Mouse (Mus musculus): ENCODE measurements around the gene Thbs2. TPM values are rescaled to one million over a fixed set of nuclear protein-coding genes. Genes with fewer than 3 reads are reported as not detected.

The Thbs2 gene
- polyA plus RNA-seq, 1 experiment from 2014 or later = 2.7 TPM

- Histone ChIP-seq H3K4me1 (ENCODE audit: control insufficient read depth, insufficient read depth, low read length) (no peaks in the 10 kb centered on the region), H3K4me3 (ENCODE audit: low read depth, low read length) (no peak overlapping the region), H3K27me3 (ENCODE audit: control insufficient read depth, insufficient read depth, low read length) (no peaks in the 10 kb centered on the region), H3K27ac (ENCODE audit: low read depth, low read length) (no peak overlapping the region), H3K9ac (ENCODE audit: low read depth, low read length) (no peak overlapping the region), H3K4me2 (no peak overlapping the region), H3K36me3 (ENCODE audit: control insufficient read depth, insufficient read depth, low read length) (no peaks in the 10 kb centered on the region), H3K9me3 (replicated peaks; ENCODE audit: control insufficient read depth, low read length) (no peaks in the 10 kb centered on the region)
- 65% methylated on average over 2 of the region's 2 CpGs for WGBS (ENCODE audit: insufficient replicate concordance)
- ATAC-seq (replicated peaks; ENCODE audit: insufficient number of reproducible peaks, low FRiP score, low TSS enrichment) = no peak
Measured at GRCm38 (mm10) chr17:14666451-14666850, 27.6 kb downstream of the Thbs2 start.

DNA sequence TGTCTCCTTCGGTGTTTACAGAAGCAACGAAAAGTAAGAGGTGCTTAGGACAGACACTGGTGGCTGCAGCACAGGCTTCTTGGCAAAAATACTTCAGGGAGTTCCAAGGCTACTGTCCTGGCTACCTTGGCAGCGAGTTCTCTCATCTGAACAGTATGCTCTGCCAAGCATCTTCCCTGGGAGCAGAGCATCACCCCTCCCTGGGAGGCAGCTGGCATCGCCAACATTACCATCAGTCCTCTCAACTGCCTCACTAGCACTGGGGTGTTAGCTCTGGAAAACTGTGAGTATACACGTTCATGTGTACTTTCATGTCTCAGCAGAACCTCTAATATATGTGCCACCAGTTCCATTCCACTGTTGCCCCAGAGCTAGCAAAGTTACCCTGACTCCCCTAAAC is 30.7 kb downstream of the Thbs2 start:
- Histone ChIP-seq H3K9ac (ENCODE audit: low read depth, low read length) (no peak overlapping the region), H3K4me3 (ENCODE audit: low read depth, low read length) (no peak overlapping the region), H3K9me3 (replicated peaks; ENCODE audit: control insufficient read depth, low read length) (no peaks in the 10 kb centered on the region), H3K4me1 (ENCODE audit: control insufficient read depth, insufficient read depth, low read length) (no peaks in the 10 kb centered on the region), H3K27me3 (ENCODE audit: control insufficient read depth, insufficient read depth, low read length) (no peaks in the 10 kb centered on the region), H3K4me2 (no peak overlapping the region), H3K27ac (ENCODE audit: low read depth, low read length) (no peak overlapping the region), H3K36me3 (ENCODE audit: control insufficient read depth, insufficient read depth, low read length) (no peaks in the 10 kb centered on the region)
- 71% methylated on average over 5 of the region's 5 CpGs for WGBS (ENCODE audit: insufficient replicate concordance)
- no peak for ATAC-seq (replicated peaks; ENCODE audit: insufficient number of reproducible peaks, low FRiP score, low TSS enrichment)

DNA sequence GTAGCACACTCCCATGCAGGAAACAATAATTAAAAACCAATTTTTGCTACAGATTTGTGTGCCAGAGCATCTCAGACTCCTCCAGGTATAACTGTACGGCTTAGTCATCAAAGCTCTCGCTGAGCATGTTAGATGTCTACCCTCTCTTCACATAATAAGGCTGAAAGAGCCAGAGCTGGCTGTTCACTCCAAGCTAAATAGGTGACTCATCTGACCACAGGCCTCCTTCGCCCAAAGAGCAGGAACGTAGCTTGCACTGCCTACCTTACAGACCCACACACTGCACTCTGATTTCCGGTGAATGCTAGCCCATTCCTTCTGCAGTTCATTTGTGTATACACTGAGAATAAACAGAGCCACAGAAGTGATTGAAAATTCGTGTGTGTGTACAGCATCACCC is 31.6 kb downstream of the Thbs2 start:
- no peak for ATAC-seq (replicated peaks; ENCODE audit: insufficient number of reproducible peaks, low FRiP score, low TSS enrichment)
- Histone ChIP-seq H3K4me1 (ENCODE audit: control insufficient read depth, insufficient read depth, low read length) (no peaks in the 10 kb centered on the region), H3K27ac (ENCODE audit: low read depth, low read length) (no peak overlapping the region), H3K9me3 (replicated peaks; ENCODE audit: control insufficient read depth, low read length) (no peaks in the 10 kb centered on the region), H3K4me3 (ENCODE audit: low read depth, low read length) (no peak overlapping the region), H3K9ac (ENCODE audit: low read depth, low read length) (no peak overlapping the region), H3K27me3 (ENCODE audit: control insufficient read depth, insufficient read depth, low read length) (no peaks in the 10 kb centered on the region), H3K4me2 (no peak overlapping the region), H3K36me3 (ENCODE audit: control insufficient read depth, insufficient read depth, low read length) (no peaks in the 10 kb centered on the region)
- WGBS (ENCODE audit: insufficient replicate concordance) = 70% methylated on average over 6 of the region's 6 CpGs

- no peak overlapping the region for H3K4me3 ChIP-seq (ENCODE audit: low read depth, low read length)
- no peak for ATAC-seq (replicated peaks; ENCODE audit: insufficient number of reproducible peaks, low FRiP score, low TSS enrichment)
- H3K4me2 ChIP-seq = no peak overlapping the region
- H3K27ac ChIP-seq (ENCODE audit: low read depth, low read length) = no peak overlapping the region
- WGBS (ENCODE audit: insufficient replicate concordance) = 61% methylated on average over 4 of the region's 4 CpGs
- H3K9ac ChIP-seq (ENCODE audit: low read depth, low read length) = no peak overlapping the region
- no peaks in the 10 kb centered on the region for H3K9me3 ChIP-seq (replicated peaks; ENCODE audit: control insufficient read depth, low read length)
- H3K36me3 ChIP-seq (ENCODE audit: control insufficient read depth, insufficient read depth, low read length) = no peaks in the 10 kb centered on the region
- H3K27me3 ChIP-seq (ENCODE audit: control insufficient read depth, insufficient read depth, low read length) = no peaks in the 10 kb centered on the region
- H3K4me1 ChIP-seq (ENCODE audit: control insufficient read depth, insufficient read depth, low read length) = no peaks in the 10 kb centered on the region
Measured at GRCm38 (mm10) chr17:14659746-14660145, 34.3 kb downstream of the Thbs2 start.

- no peak for ATAC-seq (replicated peaks; ENCODE audit: insufficient number of reproducible peaks, low FRiP score, low TSS enrichment)
- no peak overlapping the region for H3K4me3 ChIP-seq (ENCODE audit: low read depth, low read length)
- H3K36me3 ChIP-seq (ENCODE audit: control insufficient read depth, insufficient read depth, low read length) = no peaks in the 10 kb centered on the region
- H3K9ac ChIP-seq (ENCODE audit: low read depth, low read length) = no peak overlapping the region
- no peaks in the 10 kb centered on the region for H3K27me3 ChIP-seq (ENCODE audit: control insufficient read depth, insufficient read depth, low read length)
- no peak overlapping the region for H3K4me2 ChIP-seq
- 75% methylated on average over 2 of the region's 2 CpGs for WGBS (ENCODE audit: insufficient replicate concordance)
- no peaks in the 10 kb centered on the region for H3K4me1 ChIP-seq (ENCODE audit: control insufficient read depth, insufficient read depth, low read length)
- no peaks in the 10 kb centered on the region for H3K9me3 ChIP-seq (replicated peaks; ENCODE audit: control insufficient read depth, low read length)
- no peak overlapping the region for H3K27ac ChIP-seq (ENCODE audit: low read depth, low read length)
Measured at GRCm38 (mm10) chr17:14658123-14658522, 35.9 kb downstream of the Thbs2 start.

DNA sequence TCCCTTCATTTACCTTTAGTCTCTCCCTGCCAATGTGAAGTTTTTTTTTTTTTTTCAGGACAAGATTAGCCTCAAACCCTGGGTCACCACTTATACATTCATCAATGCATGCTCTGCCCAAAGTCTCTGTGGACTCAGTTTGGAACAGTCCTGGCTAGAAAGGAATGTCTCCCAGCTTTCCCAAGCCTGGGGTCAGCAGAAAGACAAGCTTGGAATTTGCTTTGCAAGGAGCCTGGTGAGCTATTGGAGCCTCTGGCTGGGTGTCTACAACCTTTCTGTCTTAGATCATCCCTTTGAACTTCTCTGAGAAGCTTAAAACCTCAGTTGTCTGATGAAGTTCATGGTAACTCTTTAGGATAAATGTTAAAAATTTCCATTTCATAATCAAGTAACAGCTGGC is 36.9 kb downstream of the Thbs2 start:
- H3K9ac ChIP-seq (ENCODE audit: low read depth, low read length) = no peak overlapping the region
- no peaks in the 10 kb centered on the region for H3K9me3 ChIP-seq (replicated peaks; ENCODE audit: control insufficient read depth, low read length)
- H3K27me3 ChIP-seq (ENCODE audit: control insufficient read depth, insufficient read depth, low read length) = no peaks in the 10 kb centered on the region
- H3K36me3 ChIP-seq (ENCODE audit: control insufficient read depth, insufficient read depth, low read length) = no peaks in the 10 kb centered on the region
- H3K4me2 ChIP-seq = no peak overlapping the region
- no peak overlapping the region for H3K4me3 ChIP-seq (ENCODE audit: low read depth, low read length)
- ATAC-seq (replicated peaks; ENCODE audit: insufficient number of reproducible peaks, low FRiP score, low TSS enrichment) = no peak
- H3K4me1 ChIP-seq (ENCODE audit: control insufficient read depth, insufficient read depth, low read length) = no peaks in the 10 kb centered on the region
- H3K27ac ChIP-seq (ENCODE audit: low read depth, low read length) = no peak overlapping the region

DNA sequence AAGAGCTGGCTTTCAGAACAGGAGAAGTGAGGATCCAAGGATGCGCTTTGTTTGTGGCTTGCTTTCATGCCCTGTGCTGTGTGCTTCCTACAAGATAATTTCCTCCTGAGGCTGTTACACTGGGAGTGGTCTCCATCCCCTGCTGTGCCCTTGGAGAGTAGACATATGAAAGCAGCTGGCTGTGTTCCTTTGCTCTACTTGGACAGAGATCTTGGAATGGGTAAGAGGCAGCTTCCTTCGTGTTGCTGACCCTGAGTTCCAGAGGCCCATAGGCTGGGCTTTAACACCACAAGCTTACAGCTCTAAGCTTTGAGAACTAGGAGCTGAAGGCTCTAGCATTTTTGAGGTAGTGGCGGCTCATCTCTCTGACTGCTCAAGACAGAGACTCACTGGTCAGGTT is 39.1 kb downstream of the Thbs2 start:
- Histone ChIP-seq H3K4me2 (no peak overlapping the region), H3K36me3 (ENCODE audit: control insufficient read depth, insufficient read depth, low read length) (no peaks in the 10 kb centered on the region), H3K4me1 (ENCODE audit: control insufficient read depth, insufficient read depth, low read length) (no peaks in the 10 kb centered on the region), H3K27me3 (ENCODE audit: control insufficient read depth, insufficient read depth, low read length) (no peaks in the 10 kb centered on the region), H3K9me3 (replicated peaks; ENCODE audit: control insufficient read depth, low read length) (no peaks in the 10 kb centered on the region), H3K9ac (ENCODE audit: low read depth, low read length) (no peak overlapping the region), H3K27ac (ENCODE audit: low read depth, low read length) (no peak overlapping the region), H3K4me3 (ENCODE audit: low read depth, low read length) (no peak overlapping the region)
- ATAC-seq (replicated peaks; ENCODE audit: insufficient number of reproducible peaks, low FRiP score, low TSS enrichment) = no peak
- WGBS (ENCODE audit: insufficient replicate concordance) = 77% methylated on average over 3 of the region's 3 CpGs

DNA sequence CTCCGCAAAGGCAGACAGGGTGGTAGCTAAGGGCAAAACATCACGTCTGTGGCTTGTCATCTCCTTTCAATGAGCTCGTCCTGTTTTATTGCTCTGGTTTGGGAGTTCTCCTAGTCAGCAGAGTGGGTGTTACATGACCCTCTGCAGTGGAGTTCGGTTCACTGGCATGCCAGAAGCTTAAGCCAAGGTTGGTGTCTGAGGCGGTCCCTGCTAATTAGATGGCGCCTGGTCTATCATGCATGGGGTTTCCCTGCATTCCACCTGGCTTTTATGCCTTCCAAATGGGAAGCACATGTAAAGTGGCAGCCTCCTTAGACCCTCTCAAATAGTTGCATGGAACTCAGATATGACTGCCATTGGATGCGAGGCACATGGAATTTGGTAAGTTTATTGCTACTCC is 42.0 kb downstream of the Thbs2 start:
- no peak overlapping the region for H3K9ac ChIP-seq (ENCODE audit: low read depth, low read length)
- no peaks in the 10 kb centered on the region for H3K9me3 ChIP-seq (replicated peaks; ENCODE audit: control insufficient read depth, low read length)
- no peaks in the 10 kb centered on the region for H3K4me1 ChIP-seq (ENCODE audit: control insufficient read depth, insufficient read depth, low read length)
- no peak overlapping the region for H3K4me3 ChIP-seq (ENCODE audit: low read depth, low read length)
- WGBS (ENCODE audit: insufficient replicate concordance) = 70% methylated on average over 7 of the region's 7 CpGs
- no peaks in the 10 kb centered on the region for H3K36me3 ChIP-seq (ENCODE audit: control insufficient read depth, insufficient read depth, low read length)
- no peak for ATAC-seq (replicated peaks; ENCODE audit: insufficient number of reproducible peaks, low FRiP score, low TSS enrichment)
- no peaks in the 10 kb centered on the region for H3K27me3 ChIP-seq (ENCODE audit: control insufficient read depth, insufficient read depth, low read length)
- H3K4me2 ChIP-seq = no peak overlapping the region
- no peak overlapping the region for H3K27ac ChIP-seq (ENCODE audit: low read depth, low read length)

DNA sequence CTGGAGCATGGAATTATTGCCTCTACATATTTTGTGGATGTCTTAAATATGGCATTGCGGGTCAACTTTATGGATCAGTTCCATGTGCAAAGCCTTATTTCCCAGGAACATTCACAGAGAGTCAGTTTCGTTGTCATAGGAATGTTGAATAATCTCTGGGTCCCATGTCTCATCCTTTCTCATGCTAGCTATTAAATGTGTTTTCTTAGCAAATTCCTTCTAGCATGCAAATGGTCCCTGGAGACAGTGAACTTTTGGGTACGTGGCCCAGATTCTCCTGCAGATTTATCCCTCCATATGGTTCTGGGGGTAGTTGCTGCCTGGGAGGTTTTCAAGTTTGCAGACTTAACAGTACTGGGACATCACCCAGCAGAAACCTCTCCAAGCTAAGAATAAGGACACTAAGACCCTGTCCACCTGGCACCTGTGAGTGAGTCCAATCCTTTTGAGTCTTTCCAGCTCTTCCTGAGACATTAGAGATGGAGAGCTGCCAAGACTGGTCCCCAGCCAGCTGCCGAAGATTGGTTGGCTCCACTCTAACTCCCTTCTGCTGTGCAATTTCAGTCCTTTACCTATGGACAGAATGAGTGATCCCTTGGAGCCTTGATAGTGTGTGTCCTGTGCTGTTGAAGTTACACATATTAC is 45.9 kb downstream of the Thbs2 start:
- H3K9ac ChIP-seq (ENCODE audit: low read depth, low read length) = no peak overlapping the region
- H3K4me1 ChIP-seq (ENCODE audit: control insufficient read depth, insufficient read depth, low read length) = no peaks in the 10 kb centered on the region
- ATAC-seq (replicated peaks; ENCODE audit: insufficient number of reproducible peaks, low FRiP score, low TSS enrichment) = no peak
- H3K27me3 ChIP-seq (ENCODE audit: control insufficient read depth, insufficient read depth, low read length) = no peaks in the 10 kb centered on the region
- H3K9me3 ChIP-seq (replicated peaks; ENCODE audit: control insufficient read depth, low read length) = no peaks in the 10 kb centered on the region
- WGBS (ENCODE audit: insufficient replicate concordance) = 77% methylated on average over 4 of the region's 4 CpGs
- no peak overlapping the region for H3K27ac ChIP-seq (ENCODE audit: low read depth, low read length)
- no peak overlapping the region for H3K4me2 ChIP-seq
- no peak overlapping the region for H3K4me3 ChIP-seq (ENCODE audit: low read depth, low read length)
- H3K36me3 ChIP-seq (ENCODE audit: control insufficient read depth, insufficient read depth, low read length) = no peaks in the 10 kb centered on the region

Data from heart, embryonic 11.5 days (tissue).